Mouse (Mus musculus) heart, postnatal 10 days (tissue): ENCODE data around the gene Kcne1. TPM values are rescaled to one million over a fixed set of nuclear protein-coding genes. Genes with fewer than 3 reads are reported as not detected.
A peak's percentile ranks its signal among the peaks of the same experiment; 100 is the strongest.

Source experiments
- DNase-seq, 2 experiments: peaks; one replicate each; pipeline ENCODE4 v3.0.0; 2021
- intact Hi-C: fragments of 180-260 bp; cut with DNase I; formaldehyde crosslinking; loops from one replicate; pipeline ENCODE4 v1.15.1; 2025
- total RNA-seq, 2 experiments: library from RNA; stranded (reverse); gene quantifications; 2 replicates each; pipeline ENCODE4 v1.2.3; 2021

Kcne1 gene
- total RNA-seq, result 100 to 1,000 TPM; 415 to 442 TPM

DNA sequence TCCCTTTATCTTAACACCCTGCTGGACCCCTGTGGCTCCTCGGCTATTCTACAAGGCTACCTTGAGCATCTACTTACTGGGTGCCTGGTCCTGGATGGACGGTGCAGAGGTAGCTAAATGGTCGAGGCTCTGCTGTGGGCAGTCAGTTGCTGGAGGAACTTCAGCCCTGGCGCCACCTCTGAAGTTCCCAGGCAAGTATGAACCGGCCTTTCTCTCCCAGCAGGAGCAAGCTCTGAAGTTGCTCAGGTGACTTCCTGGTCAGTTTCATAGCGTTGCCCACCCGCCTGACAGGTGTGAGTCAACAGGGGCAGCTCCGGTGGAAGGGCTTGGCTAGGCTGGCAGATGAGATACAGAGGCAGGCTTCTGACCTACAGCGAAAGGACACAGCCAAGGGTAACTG is at the start of gene Kcne1:
Gene Kcne1 (minus strand): TSS at position 240 of the 400 bp plus-strand sequence.
- intact Hi-C loops, result no loop called here
- no peak for DNase-seq

DNA sequence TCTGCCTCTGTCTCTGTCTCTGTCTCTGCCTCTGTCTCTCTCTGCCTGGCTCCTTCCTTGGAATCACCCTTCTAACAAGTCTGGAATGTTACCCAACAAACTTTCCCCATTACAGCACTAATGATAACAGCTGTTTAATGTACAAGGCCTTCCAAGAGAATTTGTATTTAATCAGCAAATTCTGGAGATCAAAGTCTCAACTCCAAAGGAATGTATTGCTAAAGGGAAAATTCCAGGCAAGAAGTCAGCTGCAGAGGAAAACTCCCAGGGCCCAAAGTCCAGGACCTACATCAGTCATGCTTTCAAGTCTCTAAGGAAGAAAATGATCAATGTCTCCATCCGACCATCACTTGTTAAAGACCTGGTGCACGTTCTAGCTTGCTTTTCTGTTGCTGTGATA is 48.6 kb upstream of the Kcne1 start:
- intact Hi-C loops, result no loop called here
- DNase-seq, result no peak

DNA sequence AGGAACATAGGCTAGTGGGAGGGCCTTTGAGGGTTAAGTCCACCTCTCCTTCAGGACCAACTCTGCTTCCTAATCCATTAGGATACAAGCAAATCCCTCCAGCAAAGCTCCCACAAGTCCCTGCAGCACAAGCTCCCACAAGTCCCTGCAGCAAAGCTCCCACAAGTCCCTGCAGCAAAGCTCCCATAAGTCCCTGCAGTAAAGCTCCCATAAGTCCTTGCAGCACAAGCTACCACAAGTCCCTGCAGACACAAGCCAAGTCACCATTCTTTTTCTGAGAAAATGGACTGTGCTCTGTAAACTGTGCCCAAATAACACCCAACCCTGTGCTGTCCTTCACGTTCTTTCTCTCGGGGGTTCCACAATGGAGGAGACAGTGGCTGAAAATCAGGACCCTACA is 44.9 kb upstream of the Kcne1 start:
- DNase-seq, result no peak
- intact Hi-C loops, result no loop called here

DNA sequence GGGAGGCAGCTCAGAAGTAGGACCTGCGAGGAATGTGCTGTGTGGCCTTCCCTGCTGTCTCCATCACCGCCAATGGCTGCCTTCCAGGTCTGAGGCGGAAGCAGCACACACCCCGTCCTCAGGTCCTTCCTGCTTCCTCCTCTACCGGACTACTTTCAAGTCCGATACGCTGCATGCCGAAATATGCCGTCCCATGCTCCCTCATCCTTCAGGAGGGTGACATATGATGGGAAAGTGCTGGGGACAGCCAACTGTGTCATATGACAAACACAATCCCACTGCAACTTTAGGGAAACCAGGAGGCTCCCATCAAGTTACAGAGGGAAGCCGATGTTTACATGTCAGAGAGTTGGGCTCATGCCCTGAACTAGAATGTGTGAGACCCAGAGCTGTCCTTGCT is 43.8 kb upstream of the Kcne1 start:
- intact Hi-C loops, result no loop called here

DNA sequence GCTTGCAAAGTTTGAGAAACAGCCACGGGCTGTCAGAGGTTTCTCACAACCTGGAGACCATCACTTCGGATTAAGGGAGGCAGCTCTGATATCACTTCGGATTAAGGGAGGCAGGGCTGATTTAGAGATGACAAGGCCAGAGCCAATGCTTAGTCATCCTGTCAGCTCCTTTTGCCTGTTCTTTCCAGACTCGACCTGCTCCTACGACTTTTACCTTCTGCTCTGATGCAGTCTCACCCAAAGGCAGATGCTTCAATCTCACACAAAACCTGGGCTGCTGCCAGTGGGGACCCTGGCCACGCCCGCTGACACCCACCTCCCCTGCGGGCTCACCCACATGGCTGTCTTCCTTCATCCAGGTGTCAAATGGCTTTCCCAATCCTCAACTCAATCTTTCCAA is 42.9 kb upstream of the Kcne1 start:
- intact Hi-C loops, result no loop called here
- DNase-seq, result no peak

More for the DNA sequence above, 43.8 kb upstream of the Kcne1 start:
- peak in 1 of 2 experiments; percentile 59 for DNase-seq

DNA sequence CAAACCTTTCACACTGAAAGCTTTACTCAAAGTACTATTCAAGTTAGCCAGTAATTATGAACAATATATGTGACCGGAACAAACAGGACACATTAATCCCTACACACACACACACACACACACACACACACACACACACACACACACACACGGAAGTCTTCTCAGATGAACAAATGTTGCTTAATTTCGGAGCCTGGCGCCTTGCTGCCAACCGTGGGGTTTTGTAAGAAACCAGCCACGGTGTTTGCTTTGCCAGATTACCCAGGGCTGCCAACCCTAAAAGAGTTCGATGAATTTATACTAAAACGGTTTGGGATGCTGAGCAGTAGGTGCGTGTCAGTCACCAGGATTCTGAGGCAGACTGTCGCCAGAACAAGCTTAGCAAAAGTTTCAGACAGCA is 41.9 kb upstream of the Kcne1 start:
- DNase-seq, result no peak
- intact Hi-C loops, result no loop called here

DNA sequence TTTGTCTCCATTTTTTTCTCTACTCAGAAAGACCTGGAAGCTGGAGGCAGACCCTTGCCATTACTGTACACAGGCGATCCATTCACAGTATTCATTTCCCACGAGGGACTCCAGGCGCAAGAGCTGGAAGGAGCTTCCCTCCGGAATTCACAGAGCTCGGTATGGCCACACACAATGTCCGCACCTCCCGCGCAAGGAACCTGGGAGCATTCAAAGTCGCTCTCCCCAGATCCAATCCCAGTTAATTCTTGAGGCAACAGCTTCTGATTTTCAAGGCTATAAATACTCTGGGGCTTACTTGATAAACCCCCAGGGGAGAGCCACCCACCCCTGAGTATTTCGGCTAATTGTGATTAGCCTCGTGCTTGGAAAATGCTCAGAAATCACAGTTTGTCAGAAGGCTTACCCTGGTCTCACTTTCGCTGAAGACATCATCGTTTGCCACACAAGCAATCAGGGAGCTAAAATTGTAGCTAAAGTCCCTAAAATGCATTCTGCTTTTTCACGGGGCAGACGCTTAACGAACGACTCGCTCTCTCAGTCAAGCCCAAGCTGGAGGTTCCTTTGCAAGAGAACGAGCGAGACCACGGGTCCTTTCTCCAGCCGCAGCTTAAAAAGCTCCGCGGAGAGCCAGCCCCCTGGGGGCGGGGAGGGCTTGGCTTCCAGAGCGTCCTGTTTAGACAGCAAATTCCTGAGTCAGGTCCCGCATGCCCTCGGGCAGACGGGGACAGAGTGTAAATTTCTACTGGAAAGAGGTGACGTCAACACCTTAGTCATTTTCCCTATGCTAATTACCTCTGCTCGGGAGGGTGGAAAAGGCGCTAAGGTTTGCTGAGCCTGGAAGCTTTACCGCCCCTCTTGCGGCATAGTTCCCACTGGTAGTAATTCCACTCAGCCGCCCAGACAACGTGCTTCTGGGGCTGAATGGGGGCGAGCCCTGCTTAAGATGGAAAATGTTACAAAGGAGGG is 40.5 kb upstream of the Kcne1 start:
- intact Hi-C loops, result loop anchor here (2.0 kb wide), 3 partner anchors 29 to 59 kb away; no protein-coding TSS in a partner anchor

DNA sequence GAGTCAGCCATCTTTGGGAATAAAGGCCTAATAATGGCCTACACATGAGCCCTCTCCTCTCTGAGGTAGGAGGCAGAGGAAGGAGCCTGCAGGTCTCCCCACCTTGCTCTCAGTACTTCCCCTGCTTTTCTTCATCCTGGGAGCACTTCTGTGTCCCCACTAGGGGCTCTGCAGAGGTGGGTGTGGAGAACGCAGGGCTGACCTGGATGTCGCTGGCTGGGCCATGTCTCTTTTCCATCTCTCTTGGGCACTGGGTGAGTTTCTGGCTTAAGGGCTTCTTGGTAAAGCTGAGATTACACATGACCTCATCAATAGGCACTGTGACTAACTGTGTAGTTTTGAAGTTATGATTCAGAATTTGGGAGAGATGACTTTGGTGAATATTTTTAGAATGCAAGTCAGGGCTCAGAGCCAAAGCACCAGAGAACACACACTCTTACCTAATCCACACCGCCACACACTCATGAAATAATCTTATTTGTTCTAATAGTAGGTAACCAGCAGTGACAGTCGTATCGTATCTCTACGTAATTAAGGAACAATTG is 39.4 kb upstream of the Kcne1 start:
- peak; percentile 57 to 66 for DNase-seq
- intact Hi-C loops, result loop anchor here (2.0 kb wide), 3 partner anchors 30 to 58 kb away; no protein-coding TSS in a partner anchor

More for the DNA sequence above, 40.5 kb upstream of the Kcne1 start:
- DNase-seq, result peak; percentile 92 to 94

DNA sequence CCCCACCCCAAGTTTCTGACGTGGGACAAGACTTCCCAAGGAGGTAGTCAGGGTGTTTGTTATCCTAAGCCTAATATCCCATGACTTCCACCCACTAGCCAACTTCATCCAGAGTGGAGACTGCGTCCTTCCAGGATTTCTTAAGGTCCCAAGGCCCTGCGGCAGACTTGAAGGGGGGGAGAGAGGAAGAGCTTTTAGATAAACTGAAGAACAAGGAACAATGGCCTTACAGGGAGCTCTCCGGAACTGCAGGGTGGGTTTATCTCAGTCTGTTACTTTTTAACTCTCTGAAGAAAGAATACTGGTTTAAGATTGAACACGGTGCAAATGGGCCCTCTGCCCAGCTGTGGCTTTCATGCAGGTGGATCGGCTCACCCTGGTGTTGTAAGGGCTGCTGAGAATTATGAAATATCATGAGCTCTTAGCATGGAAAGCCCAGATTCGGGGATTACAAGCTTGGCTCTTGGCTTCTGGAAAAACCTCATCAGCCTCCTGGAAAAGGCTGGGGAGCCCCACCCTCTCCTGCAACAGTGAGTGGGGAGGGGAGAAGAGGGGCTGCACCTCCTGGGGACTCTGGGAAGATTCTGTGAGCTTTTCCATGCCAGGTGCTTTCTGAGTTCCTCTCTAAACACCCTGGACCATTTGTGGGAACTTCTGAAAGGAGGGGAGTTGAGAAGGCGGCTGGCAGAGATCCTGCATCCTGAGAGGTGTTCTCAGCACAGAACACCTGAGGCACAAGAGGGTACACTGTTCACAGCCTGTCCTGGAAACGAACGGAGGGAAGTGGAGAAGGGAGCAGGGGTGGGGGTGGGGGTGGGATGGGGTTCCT is 38.7 kb upstream of the Kcne1 start:
- no peak for DNase-seq
- intact Hi-C loops, result loop anchor here (2.0 kb wide), 3 partner anchors 31 to 57 kb away; no protein-coding TSS in a partner anchor

DNA sequence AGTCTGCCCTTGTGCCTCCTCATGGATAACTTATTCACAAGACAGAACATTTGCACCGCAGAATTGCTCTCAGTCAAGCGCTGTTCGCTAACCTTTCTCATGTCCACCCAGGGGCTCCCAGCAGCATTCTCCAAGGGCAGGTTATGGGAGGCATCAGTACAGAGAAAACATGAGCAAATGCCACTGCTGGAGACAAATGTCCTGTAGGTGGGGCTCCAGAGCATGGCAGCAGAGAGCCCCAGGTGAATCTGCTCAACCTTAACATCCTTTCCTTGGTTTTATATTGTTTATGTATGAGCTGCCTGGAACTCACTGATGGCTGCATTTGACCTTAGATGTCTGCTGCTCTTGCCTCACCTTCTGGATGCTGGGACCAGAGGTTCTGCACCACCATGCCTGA is 34.5 kb upstream of the Kcne1 start:
- intact Hi-C loops, result no loop called here
- no peak for DNase-seq

DNA sequence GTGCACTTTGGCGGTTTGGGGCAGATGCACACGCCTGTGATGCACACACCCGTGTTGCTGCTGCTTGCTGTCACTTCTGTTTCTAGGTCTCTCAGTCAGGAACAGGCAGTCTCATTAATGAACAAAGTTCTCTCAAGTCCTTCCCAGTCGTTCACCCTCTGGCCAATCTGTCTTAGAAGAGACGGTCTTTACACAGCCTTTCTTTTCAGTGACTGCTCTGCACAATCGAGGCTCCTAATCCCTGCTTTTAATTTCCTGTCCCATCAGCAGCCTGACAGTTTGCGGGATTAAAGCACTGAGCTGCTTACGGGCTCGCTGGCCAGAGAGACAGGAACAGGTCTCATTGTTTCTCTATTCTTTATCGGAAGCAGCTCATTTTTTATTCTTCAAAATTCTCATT is 28.4 kb upstream of the Kcne1 start:
- intact Hi-C loops, result no loop called here
- no peak for DNase-seq

DNA sequence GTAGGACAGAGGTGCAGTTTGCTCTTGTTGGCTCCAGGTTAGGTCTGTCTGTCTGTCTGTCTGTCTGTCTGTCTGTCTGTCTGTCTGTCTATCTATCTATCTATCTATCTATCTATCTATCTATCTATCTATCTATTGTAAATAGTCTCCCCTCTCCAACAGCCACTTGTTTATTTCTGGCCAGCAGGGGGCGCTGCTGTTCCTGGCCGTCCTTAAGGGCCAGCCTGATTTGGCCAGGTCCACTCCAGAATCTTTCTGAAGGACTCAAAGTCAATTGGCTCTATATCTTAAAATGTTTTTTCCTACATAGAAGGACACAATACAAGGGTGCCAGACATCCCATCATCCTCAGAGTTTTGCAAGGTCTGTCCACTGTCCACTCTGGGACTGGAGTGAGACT is 25.8 kb upstream of the Kcne1 start:
- peak; percentile 68 to 84 for DNase-seq
- intact Hi-C loops, result loop anchor here (1.0 to 2.0 kb wide), 4 partner anchors 44 to 94 kb away; no protein-coding TSS in a partner anchor

DNA sequence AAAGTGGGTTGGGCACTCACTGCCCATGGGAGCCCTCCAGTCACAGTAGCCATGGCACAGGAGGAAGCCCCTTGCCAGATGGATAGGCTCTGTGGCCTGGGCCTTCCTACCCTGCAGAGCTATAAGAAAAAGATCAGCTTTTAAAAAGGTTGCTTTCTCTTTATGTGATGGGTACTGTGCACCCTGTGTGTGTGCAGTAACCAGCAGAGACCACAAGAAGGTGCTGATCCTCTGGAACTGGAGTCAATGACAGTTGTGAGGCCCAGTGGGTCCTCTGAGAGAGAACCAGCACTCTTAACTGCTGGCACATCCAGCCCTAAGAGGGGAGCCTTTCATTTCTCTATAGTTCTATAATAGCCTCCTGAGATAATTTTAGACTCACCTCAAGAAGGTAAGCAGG is 24.1 kb upstream of the Kcne1 start:
- intact Hi-C loops, result no loop called here

DNA sequence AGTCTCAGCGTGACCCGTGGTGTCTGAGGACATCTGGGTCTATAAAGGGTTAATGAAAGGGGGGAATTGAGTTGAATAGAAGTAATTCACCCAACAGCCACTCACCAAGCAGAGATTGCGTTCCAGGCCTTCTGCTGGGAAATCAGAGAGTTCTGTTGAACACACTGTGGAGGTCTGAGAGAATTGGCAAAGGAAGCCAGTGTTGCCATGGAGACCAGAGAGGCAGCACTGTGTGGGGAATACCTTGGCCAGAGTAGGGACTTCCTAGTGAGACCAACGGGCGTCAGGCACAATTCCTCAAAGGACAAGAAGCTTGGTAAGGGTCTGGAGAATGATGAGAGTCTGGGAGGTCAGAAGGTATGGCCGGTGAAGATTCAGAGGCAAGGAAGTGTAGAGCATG is 23.2 kb upstream of the Kcne1 start:
- DNase-seq, result no peak
- intact Hi-C loops, result no loop called here

More for the DNA sequence above, 24.1 kb upstream of the Kcne1 start:
- no peak for DNase-seq

DNA sequence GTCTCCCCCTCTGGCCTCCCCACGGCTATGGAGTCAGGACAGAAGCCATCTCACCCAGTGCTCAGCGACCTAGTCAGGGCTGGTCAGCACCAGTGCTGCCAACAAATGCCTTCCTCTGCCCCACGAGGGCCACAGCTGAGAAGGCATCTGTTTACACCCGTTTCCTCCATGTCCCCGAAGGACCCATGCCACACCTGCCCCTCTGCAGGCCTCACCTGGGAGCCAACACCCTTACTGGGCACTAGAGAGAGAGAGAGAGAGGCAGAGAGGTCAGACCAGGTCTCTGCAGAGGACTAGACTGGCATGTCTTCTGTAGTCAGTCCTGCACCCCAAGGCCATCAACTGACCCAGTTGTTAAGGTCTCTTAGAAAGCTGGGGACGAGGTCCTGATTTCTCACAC is 21.8 kb upstream of the Kcne1 start:
- intact Hi-C loops, result no loop called here
- DNase-seq, result no peak

DNA sequence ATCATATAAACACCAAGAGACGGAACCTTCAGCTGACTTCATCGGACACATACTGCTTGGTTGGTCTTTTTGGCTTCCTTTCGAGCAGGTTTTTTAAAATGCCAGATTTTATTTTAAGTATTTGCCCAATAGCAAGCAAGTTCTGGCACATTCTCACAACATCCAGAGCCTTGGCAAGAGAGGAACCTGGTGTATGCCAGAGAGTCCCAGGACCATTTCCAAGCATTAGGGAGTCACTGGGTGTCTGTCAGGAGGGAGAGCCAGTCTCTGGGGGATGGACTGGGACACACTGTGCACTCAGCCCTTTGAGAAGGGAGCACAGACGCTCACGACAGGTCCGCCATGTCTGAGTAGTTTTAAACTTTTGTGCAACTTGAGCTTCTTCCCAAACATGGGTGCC is 17.7 kb upstream of the Kcne1 start:
- intact Hi-C loops, result no loop called here
- no peak for DNase-seq

DNA sequence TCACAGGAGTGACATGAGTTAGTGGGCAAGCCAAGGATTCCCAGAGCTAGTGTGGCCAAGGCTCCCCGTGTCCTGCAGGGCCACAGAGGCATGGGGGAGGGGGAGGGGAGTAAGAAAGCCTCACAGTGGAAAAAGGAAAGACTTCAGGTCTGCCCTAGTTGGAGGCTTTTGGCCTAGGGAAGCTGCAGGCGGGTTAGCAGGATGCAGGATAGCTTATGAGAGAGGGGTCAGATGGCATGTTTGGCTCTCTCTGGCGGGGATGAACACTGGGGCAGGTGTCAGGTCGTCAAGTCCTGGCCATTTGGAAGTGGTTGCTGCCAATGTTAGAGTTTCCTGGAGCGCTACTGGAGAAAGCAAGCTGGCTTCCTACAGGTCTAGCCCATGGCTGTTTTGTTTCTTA is 12.4 kb upstream of the Kcne1 start:
- intact Hi-C loops, result no loop called here
- DNase-seq, result no peak

DNA sequence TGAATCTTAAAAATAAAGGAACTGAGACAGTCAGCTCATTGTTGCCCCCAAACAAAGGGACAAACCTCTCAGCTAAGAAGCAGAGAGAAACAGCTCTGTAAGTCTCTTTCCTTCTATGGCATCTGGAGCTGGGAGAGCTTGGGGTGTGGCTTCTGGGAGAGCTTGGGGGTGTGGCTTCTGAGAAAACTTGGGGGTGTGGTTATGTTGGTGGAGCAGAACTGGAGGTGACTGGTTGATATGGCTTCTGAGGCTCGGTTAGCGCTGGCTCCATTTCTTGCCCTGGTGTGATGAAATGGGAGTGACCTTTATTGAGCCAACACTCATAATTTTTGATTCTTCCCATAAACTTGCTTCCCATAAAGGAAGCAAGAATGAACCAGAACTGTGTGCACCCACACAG is 10.0 kb upstream of the Kcne1 start:
- no peak for DNase-seq
- intact Hi-C loops, result no loop called here

DNA sequence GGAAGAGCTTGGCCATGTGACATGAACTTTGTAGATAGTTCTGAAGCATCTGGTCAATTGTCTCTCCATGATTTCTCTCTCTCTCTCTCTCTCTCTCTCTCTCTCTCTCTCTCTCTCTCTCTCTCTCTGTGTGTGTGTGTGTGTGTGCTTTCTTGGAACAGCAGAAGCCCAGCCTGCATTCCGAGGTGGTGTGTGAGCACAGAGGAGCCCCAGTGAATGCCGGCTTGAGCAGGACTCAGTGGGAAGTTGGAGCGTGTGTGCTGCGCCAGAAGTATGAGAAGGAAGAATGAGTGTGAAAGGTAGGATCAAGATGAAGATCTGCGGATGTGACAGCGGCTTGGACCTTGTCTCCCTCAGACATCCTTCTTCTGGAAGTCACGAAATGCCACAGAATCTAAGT is 6.2 kb upstream of the Kcne1 start:
- intact Hi-C loops, result no loop called here
- no peak for DNase-seq

DNA sequence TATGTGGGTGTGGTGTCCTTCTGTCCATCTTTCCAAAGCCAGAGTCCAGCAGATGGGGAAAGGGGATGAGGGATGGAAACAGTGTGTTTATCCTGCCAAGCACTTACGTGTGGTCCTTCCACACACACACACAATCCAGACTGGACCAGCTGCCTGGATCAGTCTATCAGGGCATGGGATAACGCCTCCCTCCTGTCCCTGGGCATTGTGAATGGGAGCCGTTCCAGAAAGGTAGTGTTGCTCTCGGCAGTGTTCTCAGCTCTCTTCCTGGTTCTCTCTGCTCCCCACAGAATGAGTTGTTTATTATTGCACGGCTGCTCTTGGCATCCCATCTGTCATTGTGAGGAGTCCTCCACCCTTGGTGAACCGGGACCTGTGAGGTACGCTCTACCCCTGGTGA is 1.4 kb upstream of the Kcne1 start:
- intact Hi-C loops, result no loop called here
- no peak for DNase-seq

DNA sequence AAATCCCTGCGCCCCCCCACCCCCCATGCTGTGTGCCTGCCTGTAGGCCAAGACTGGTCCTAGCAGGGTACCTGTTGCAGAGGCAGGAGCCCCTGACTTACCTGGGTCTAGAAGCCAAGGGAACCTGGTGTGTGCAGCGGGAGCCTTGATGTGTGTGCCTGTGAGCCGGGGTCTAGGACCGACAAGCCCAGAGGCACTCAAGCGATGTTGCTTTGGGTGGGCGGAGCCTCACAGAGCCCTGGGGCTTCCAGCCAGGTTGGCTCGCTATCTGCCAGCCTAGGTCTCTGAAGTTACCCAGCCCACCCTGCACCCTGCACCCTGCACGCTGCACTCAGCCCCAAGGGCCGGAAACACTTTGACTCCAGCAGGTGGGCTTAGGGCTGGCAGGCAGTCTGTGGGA is 534 bp downstream of the Kcne1 start:
- peak in 1 of 2 experiments; percentile 67 for DNase-seq
- intact Hi-C loops, result no loop called here
